Mouse (Mus musculus): Measurements from ENCODE around the gene Gal3st4. TPM values are rescaled to one million over a fixed set of nuclear protein-coding genes. Genes with fewer than 3 reads are reported as not detected.
A peak's percentile ranks its signal among the peaks of the same experiment; 100 is the strongest.

Gal3st4 gene
- polyA plus RNA-seq, 1 experiment from 2014 or later: 3.3 TPM

DNA sequence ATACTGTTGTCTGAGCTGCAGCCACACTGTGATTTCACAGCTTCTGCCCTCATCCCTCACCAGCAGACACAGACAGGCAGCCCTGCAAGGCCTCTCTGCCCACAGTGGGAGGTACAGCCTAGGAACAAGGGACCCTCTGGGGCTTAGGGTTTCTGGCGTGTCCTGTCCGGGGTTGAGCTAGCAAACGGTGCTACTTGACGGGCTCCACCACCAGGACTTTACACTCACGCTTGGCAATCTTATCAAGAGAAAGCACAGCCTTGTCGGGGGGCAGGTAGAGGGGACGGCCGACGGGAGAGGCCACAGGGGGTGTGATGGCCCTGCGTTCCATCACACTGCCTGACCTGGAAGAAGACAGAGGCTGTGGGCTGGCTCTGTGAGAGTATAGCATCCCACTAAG is 12.6 kb downstream of the Gal3st4 start:
- H3K27me3 ChIP-seq: no peaks in the 10 kb centered on the region
- no peak overlapping the region for H3K4me3 ChIP-seq
- peaks cover 49% of the 10 kb centered on the region for H3K36me3 ChIP-seq
- no peaks in the 10 kb centered on the region for H3K9me3 ChIP-seq
- peaks cover 46% of the 10 kb centered on the region for H3K4me1 ChIP-seq (replicated peaks)
- ATAC-seq (ENCODE audit: low FRiP score): no peak
- no peak overlapping the region; the same call in 1 of the 2 replicates for H3K27ac ChIP-seq
- H3K9ac ChIP-seq: 0 out of 2 replicates have a peak overlapping the region, but pooled peaks have one; percentile 39
- H3K4me2 ChIP-seq: no peak overlapping the region
- 87% methylated on average over 10 of the region's 10 CpGs for WGBS

DNA sequence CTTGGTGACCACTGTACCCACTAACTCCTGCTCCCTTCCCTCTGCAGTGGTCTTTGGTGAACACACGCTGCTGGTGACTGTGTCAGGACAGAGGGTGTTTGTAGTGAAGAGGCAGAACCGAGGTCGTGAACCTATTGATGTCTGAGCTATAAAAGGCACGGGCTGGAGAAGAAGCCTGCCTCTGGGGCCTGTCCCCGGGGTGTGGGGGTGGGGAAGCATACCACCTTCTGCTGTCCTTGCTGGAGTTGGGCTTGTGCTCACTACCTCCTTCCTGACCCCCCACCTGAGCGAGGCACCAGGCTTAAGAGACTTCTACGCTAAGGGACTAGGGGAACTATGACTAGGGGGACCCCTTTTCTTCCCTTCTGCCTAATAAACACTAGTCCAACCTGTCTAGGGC is 13.6 kb downstream of the Gal3st4 start:
- 75% methylated on average over 7 of the region's 7 CpGs for WGBS
- no peak overlapping the region for H3K9ac ChIP-seq
- H3K4me3 ChIP-seq: no peak overlapping the region
- H3K4me2 ChIP-seq: no peak overlapping the region
- no peaks in the 10 kb centered on the region for H3K9me3 ChIP-seq
- no peak overlapping the region for H3K27ac ChIP-seq
- H3K4me1 ChIP-seq (replicated peaks): peaks cover 41% of the 10 kb centered on the region
- H3K36me3 ChIP-seq: peaks cover 49% of the 10 kb centered on the region
- H3K27me3 ChIP-seq: no peaks in the 10 kb centered on the region
- no peak for ATAC-seq (ENCODE audit: low FRiP score)

DNA sequence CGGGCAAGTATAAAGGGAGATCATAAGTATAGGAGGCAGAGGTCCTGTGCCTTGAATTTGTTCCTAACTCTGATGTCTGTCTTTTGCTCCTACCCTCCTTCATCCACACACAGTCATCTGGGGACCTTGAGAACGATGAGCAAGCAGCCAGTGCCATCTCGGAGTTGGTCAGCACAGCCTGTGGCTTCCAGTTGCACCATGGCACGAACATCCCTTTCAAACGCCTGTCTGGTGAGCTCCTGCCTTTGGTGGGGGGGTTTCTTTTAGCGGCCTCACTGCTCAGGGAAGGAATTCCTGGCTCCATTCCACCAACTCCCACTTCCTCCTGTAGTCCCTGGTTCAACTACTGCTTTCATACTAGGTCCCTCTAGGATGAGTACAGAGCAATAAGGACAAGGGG is 14.1 kb downstream of the Gal3st4 start:
- Histone ChIP-seq H3K9ac (no peak overlapping the region), H3K4me1 (replicated peaks) (peaks cover 41% of the 10 kb centered on the region), H3K36me3 (peaks cover 49% of the 10 kb centered on the region), H3K4me3 (no peak overlapping the region), H3K27me3 (no peaks in the 10 kb centered on the region), H3K27ac (no peak overlapping the region), H3K4me2 (no peak overlapping the region), H3K9me3 (no peaks in the 10 kb centered on the region)
- WGBS: 88% methylated on average over 6 of the region's 6 CpGs
- ATAC-seq (ENCODE audit: low FRiP score): no peak

DNA sequence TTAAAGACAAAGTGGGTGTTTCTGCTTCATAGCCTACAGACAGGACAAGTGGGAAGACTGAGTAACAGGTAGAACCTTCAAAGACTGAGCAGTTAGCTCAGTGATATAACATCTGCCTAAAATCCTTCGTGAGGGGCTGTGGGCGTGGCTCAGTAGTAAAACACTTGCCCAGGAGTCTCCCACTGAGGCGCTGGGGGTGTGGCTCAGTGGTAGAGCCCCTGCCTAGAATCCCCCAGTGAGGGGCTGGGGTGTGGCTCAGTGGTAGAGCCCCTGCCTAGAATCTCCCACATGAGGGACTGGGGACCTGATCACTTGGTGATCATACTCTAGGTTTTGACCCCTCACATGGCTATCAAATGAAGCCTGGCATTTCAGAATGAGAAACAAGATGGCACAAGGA is 14.6 kb downstream of the Gal3st4 start:
- Histone ChIP-seq H3K27ac (no peak overlapping the region), H3K36me3 (peaks cover 49% of the 10 kb centered on the region), H3K9ac (no peak overlapping the region), H3K4me2 (no peak overlapping the region), H3K27me3 (no peaks in the 10 kb centered on the region), H3K9me3 (no peaks in the 10 kb centered on the region), H3K4me1 (replicated peaks) (peaks cover 38% of the 10 kb centered on the region), H3K4me3 (no peak overlapping the region)
- 97% methylated on average over 3 of the region's 3 CpGs for WGBS
- ATAC-seq (ENCODE audit: low FRiP score): no peak

DNA sequence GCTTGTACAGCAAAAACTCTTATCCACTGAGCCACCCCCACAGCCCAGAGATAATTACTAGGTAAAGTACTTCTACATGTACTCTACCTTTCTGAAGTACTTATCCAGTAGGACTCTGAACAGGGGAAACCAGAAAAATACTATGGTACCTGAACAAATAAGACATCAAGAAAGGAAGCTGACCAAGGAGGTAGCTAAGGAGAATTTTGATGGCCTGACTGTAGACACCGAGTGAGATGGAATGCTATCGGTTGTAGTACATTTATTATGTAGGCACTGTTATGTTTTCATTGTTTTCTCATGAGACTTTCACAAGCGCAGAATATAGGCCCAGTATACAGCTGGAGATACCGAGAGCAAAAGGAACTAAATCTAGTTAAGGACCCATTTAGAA is 15.1 kb downstream of the Gal3st4 start:
- Histone ChIP-seq H3K36me3 (peaks cover 49% of the 10 kb centered on the region), H3K4me3 (no peak overlapping the region), H3K9ac (no peak overlapping the region), H3K4me2 (no peak overlapping the region), H3K27me3 (no peaks in the 10 kb centered on the region), H3K9me3 (no peaks in the 10 kb centered on the region), H3K4me1 (replicated peaks) (peaks cover 33% of the 10 kb centered on the region), H3K27ac (no peak overlapping the region)
- ATAC-seq (ENCODE audit: low FRiP score): no peak
- WGBS: 96% methylated on average over 4 of the region's 4 CpGs

DNA sequence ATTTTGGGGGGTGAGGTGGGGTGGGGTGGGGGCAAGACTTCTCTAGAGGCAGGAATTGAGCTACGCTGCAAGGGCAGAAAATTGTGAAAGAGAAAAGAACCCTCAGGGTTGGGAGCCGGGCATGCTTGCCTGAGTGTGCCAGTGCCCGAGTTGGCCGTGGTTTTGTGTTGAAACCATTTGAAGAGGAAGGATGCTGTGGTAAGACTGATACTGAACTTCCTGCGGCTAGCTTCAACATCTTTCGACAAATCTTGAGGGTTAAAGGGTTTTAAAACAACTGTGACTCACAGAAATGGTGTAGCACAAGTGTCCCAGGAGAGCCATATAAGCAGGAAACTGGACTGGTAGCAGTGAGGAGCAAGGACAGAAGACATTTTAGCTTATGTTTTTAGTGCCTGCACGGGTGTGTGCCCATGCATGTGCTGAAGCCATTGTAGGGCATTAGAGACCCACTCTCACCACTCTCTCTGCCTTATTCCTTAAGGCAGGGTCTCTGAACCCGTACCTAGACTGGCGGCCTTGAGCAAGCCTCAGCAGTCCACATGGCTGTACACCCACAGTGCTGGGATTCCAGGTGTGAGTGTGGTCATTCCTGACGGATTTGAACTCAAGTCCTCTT is 15.6 kb downstream of the Gal3st4 start:
- peak overlapping the region; percentile 87 for H3K4me2 ChIP-seq
- no peak for ATAC-seq (ENCODE audit: low FRiP score)

DNA sequence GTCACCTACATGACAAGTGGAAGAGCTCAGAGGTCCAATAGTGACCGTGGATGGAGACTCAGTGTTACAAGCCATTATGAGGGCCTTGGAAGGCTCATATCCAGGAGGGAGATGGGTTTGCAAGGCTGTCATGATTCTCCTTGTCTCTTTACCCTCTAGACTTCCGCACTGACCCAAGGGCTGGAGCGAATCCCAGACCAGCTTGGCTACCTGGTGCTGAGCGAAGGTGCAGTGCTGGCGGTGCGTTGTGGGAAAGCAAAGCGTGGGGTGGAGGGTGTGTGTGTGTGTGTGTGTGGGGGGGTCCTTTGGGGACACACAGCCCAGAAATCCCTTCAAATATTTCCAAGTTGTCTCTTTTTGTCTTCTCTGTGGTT is 16.6 kb downstream of the Gal3st4 start:
- ATAC-seq (ENCODE audit: low FRiP score): no peak; the same call in 1 of the 2 replicates
- Histone ChIP-seq H3K4me2 (peak overlapping the region; percentile 87), H3K9me3 (no peaks in the 10 kb centered on the region), H3K9ac (peak overlapping the region; percentile 82), H3K4me1 (replicated peaks) (peaks cover 24% of the 10 kb centered on the region), H3K4me3 (peak overlapping the region; percentile 70), H3K27ac (peak overlapping the region; percentile 91), H3K36me3 (peaks cover 34% of the 10 kb centered on the region), H3K27me3 (no peaks in the 10 kb centered on the region)
- WGBS: 16% methylated on average over 7 of the region's 7 CpGs

More for the DNA sequence above, 15.6 kb downstream of the Gal3st4 start:
- Histone ChIP-seq H3K9me3 (no peaks in the 10 kb centered on the region), H3K36me3 (peaks cover 44% of the 10 kb centered on the region), H3K27me3 (no peaks in the 10 kb centered on the region), H3K27ac (no peak overlapping the region), H3K4me1 (replicated peaks) (peaks cover 28% of the 10 kb centered on the region), H3K4me3 (no peak overlapping the region), H3K9ac (no peak overlapping the region)
- 91% methylated on average over 10 of the region's 10 CpGs for WGBS

DNA sequence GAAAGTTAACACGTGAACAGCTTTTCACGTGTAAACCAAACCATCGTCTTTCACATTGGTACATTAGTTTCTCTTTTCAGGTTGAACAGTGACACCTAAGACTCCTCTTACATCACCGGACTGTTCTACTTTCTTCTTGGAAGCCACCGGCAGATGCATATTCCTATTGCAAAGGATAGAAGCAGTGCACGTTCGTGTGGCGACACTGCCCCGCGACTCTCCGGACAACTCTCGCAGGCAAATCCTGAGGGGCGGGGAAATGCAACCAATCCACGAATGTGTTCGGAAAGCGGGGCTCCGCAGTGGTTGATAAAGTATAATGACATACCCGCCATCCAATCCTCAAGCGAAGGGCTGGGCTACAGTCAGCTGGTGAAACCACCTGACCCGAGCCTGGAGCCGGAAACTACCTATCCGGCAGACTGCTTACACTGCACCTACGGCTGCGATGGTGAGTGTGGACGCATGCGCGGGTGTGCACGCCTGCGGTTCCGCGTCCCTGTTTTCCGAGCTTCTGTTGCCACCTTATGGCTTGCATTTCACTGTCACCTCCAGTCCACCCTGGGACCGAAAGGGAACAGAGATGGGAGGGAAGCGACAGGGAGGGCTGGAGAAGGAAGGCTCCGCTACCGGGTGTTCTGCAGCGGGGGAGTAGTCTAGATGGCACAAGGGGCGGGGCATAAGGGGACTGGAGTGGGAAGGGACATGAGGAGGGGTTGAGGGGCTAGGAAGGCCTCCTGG is 17.1 kb downstream of the Gal3st4 start, which contains the start of gene Lamtor4:
TSS of gene Lamtor4 (plus strand) at position 130 of the 741 bp plus-strand sequence.
- Histone ChIP-seq H3K36me3 (peaks cover 29% of the 10 kb centered on the region), H3K9me3 (no peaks in the 10 kb centered on the region), H3K4me2 (peak within 1 kb of the TSS; percentile 87), H3K4me3 (peak within 1 kb of the TSS; percentile 70), H3K27ac (peak within 1 kb of the TSS; percentile 91), H3K4me1 (replicated peaks) (peaks cover 24% of the 10 kb centered on the region), H3K9ac (peak within 1 kb of the TSS; percentile 82), H3K27me3 (no peaks in the 10 kb centered on the region)
- ATAC-seq (ENCODE audit: low FRiP score): peak; percentile 100
- WGBS: under 1% methylated on average over 38 of the region's 38 CpGs

DNA sequence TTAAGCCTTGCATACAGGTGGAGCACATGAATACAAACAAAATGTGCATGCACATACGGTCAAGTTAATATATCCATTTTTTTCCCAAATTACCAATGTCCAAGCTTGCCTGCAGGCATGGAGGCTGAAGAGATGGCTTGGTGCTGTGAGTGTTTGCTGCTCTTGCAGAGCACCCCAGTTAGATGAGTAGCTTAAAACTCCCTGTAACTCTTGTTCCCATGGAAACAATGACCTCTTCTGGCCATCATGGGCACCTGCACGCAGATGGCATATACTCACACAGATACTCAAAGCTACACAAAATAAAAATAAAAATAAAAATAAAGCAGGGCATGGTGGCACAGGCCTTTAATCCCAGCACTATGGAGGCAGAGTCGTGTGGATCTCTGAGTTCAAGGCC is 19.6 kb downstream of the Gal3st4 start:
- Histone ChIP-seq H3K9me3 (no peaks in the 10 kb centered on the region), H3K4me1 (replicated peaks) (peaks cover 16% of the 10 kb centered on the region), H3K9ac (no peak overlapping the region), H3K27ac (no peak overlapping the region), H3K4me2 (no peak overlapping the region), H3K36me3 (peaks cover 4% of the 10 kb centered on the region), H3K4me3 (no peak overlapping the region), H3K27me3 (no peaks in the 10 kb centered on the region)
- 92% methylated on average over 3 of the region's 3 CpGs for WGBS
- no peak for ATAC-seq (ENCODE audit: low FRiP score)

DNA sequence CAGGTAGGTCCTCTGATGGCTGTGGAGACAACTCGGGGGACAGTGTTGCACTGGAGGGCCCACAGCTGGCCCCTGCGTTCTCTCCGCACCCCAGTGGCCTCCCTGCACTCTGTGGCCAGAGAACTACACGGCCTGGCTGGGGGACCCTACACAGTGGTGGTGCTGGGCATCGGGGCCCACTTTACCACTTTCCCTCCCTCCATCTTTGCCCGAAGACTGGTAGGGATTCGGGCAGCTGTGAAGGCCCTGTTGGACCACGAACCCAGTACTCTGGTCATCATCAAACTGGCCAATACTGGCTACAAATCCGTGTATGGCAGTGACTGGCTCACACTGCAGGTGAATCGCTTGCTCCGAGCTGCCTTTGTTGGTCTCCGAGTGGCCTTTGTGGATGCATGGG is 21.5 kb downstream of the Gal3st4 start:
- WGBS: 85% methylated on average over 12 of the region's 12 CpGs
- H3K27ac ChIP-seq: no peak overlapping the region
- no peak overlapping the region for H3K9ac ChIP-seq
- no peaks in the 10 kb centered on the region for H3K27me3 ChIP-seq
- H3K9me3 ChIP-seq: no peaks in the 10 kb centered on the region
- no peaks in the 10 kb centered on the region for H3K36me3 ChIP-seq
- no peak overlapping the region for H3K4me2 ChIP-seq
- H3K4me1 ChIP-seq (replicated peaks): peaks cover 8% of the 10 kb centered on the region
- no peak for ATAC-seq (ENCODE audit: low FRiP score)
- no peak overlapping the region for H3K4me3 ChIP-seq

DNA sequence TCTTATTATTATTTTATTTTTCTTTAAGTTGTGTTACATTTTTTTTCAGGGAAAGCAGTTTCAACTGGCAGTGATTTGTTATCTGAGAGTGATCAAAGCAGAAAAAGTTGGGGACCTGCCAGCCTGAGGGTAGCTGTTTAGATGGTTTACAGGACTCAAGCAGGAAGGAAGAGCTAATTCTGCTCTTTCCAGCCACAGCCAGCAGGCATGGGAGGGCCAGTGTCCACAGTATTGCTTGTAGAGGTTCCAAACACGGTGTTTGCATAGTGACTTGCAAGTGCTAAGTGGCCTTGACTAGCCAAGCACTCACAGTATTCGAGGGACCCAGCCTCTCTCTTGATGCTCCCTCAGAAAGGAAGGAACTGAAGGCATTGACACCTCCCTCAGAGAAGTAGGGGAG is 31.1 kb downstream of the Gal3st4 start:
- Histone ChIP-seq H3K4me3 (no peak overlapping the region), H3K4me1 (replicated peaks) (no peaks in the 10 kb centered on the region), H3K27ac (no peak overlapping the region), H3K9me3 (no peaks in the 10 kb centered on the region), H3K27me3 (no peaks in the 10 kb centered on the region), H3K9ac (no peak overlapping the region), H3K36me3 (no peaks in the 10 kb centered on the region), H3K4me2 (no peak overlapping the region)
- ATAC-seq (ENCODE audit: low FRiP score): no peak
- WGBS: 48% methylated on average over 2 of the region's 2 CpGs

DNA sequence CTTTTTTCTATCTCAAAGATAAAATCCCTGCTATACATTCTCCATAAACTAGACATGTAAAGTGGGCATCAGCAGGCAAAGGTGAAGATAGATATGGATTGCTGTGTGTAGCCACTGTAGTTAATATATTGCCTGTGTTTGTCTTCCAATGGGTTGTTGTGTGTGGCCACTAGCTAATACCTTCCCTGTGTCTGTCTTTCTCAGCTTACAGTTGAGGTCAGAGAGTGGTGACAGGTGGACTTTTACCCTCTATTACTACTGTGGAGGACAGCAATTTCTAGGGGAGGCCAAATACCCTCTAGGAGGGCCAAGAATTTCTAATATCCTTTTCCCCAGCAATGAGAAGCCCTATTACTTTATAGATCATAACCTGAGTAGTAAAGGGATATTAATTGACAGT is 38.4 kb downstream of the Gal3st4 start:
- Histone ChIP-seq H3K9me3 (no peaks in the 10 kb centered on the region), H3K27ac (no peak overlapping the region), H3K27me3 (no peaks in the 10 kb centered on the region), H3K9ac (no peak overlapping the region), H3K4me3 (no peak overlapping the region), H3K36me3 (no peaks in the 10 kb centered on the region), H3K4me1 (replicated peaks) (no peaks in the 10 kb centered on the region), H3K4me2 (no peak overlapping the region)
- no peak for ATAC-seq (ENCODE audit: low FRiP score)

DNA sequence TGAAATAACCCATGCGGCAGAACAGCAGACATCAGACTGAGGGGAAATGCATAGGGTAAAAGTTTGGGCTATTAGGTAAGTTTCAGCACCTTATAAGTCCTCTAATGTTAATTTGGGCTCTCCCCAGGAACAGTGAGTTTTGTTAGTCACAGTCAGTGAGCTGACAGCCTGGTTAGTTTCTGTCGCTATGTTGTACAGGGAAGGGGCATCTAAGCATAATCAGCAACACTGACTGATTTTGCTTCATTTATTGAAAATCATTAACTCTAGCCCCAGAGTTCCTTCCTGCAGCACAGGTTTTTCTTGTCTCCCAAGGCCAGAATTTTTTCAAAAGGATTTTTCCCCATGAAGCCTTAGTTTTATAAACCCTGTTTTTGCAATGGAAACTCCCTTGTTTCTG is 38.9 kb downstream of the Gal3st4 start:
- no peak for ATAC-seq (ENCODE audit: low FRiP score)
- Histone ChIP-seq H3K9me3 (no peaks in the 10 kb centered on the region), H3K27ac (no peak overlapping the region), H3K4me2 (no peak overlapping the region), H3K27me3 (no peaks in the 10 kb centered on the region), H3K4me3 (no peak overlapping the region), H3K4me1 (replicated peaks) (no peaks in the 10 kb centered on the region), H3K36me3 (no peaks in the 10 kb centered on the region), H3K9ac (no peak overlapping the region)
- 84% methylated on average over 2 of the region's 2 CpGs for WGBS
